Mouse (Mus musculus) liver, postnatal 0 days (tissue): ENCODE data around the gene Pitpnm2.

Experiments used
- CTCF ChIP-seq: sonication (generic); IDR thresholded peaks from 2 replicates; pipeline ENCODE4 v1.5.1; 2016; ENCODE audit warnings: antibody characterized with exemption, low read depth
- EP300 ChIP-seq: IDR thresholded peaks from 2 replicates; pipeline ENCODE4 v1.6.1; 2016; ENCODE audit warnings: antibody characterized with exemption, low read depth, mild to moderate bottlenecking

GRCm38 (mm10) chr5:124203251-124203650 is 46.3 kb downstream of the Pitpnm2 start:
- TF ChIP-seq CTCF (no peak), EP300 (no peak)
